ENCODE assay signal across 8 mouse cellular contexts in genomic region chr17:22360572-22360971, GRCm38 (mm10). TPM values are rescaled to one million over a fixed set of nuclear protein-coding genes. Genes with fewer than 3 reads are reported as not detected.
A peak's percentile ranks its signal among the peaks of the same experiment; 100 is the strongest.
DNase-seq lines count a peak whose midpoint lies in the region; ATAC-seq lines count a peak whose summit lies in the region.

No protein-coding gene starts in this region.

- H3K27ac ChIP-seq in kidney, embryonic 14.5 days (ENCODE audit: low read depth, low read length) = no peak overlapping the region
- H3K27ac ChIP-seq in hindbrain, embryonic 15.5 days (replicated peaks) = no peak overlapping the region
- no peak overlapping the region for H3K27ac ChIP-seq in midbrain, embryonic 15.5 days

- no peak for DNase-seq in kidney, postnatal 10 days
- DNase-seq in c-Kit-positive CD71-positive TER-119-positive erythroid progenitor cells, embryonic 14.5 days (ENCODE audit: low spot score) = peak; percentile 17
- DNase-seq in right cerebral cortex, postnatal 25 days = no peak
- no peak for DNase-seq in right cerebral cortex, adult 2 months (ENCODE audit: low spot score in 2 of 2)
- DNase-seq in gastrocnemius, postnatal 36 days = no peak

- intact Hi-C loops in gastrocnemius, postnatal 36 days (cut with DNase I) = no loop called here

- peak; percentile 5; the same call in 1 of the 2 replicates for ATAC-seq in kidney, embryonic 14.5 days (ENCODE audit: low FRiP score, low TSS enrichment)
- ATAC-seq in hindbrain, embryonic 15.5 days (ENCODE audit: low FRiP score, low read depth) = no peak
- peak; percentile 31 for ATAC-seq in midbrain, embryonic 15.5 days (replicated peaks)

- peaks cover 2% of the 10 kb centered on the region; the same call in 1 of the 2 replicates for H3K36me3 ChIP-seq in kidney, embryonic 14.5 days (ENCODE audit: control insufficient read depth, insufficient read depth, low read length)
- H3K36me3 ChIP-seq in hindbrain, embryonic 15.5 days = peaks cover 25% of the 10 kb centered on the region
- H3K36me3 ChIP-seq in midbrain, embryonic 15.5 days (replicated peaks) = 0 out of 2 replicates have a peak, but pooled peaks cover 7% of the 10 kb centered on the region

- H3K4me1 ChIP-seq in kidney, embryonic 14.5 days (ENCODE audit: control insufficient read depth, insufficient read depth, low read length) = no peaks in the 10 kb centered on the region
- H3K4me1 ChIP-seq in hindbrain, embryonic 15.5 days (replicated peaks) = peaks cover 18% of the 10 kb centered on the region
- peaks cover 17% of the 10 kb centered on the region for H3K4me1 ChIP-seq in midbrain, embryonic 15.5 days

- H3K4me2 ChIP-seq in kidney, embryonic 14.5 days (replicated peaks; ENCODE audit: low read depth, low read length) = peak overlapping the region; percentile 47
- H3K4me2 ChIP-seq in hindbrain, embryonic 15.5 days = peak overlapping the region; percentile 56
- H3K4me2 ChIP-seq in midbrain, embryonic 15.5 days = peak overlapping the region; percentile 65

- no peaks in the 10 kb centered on the region for H3K27me3 ChIP-seq in kidney, embryonic 14.5 days (ENCODE audit: control insufficient read depth, insufficient read depth, low read length)
- H3K27me3 ChIP-seq in hindbrain, embryonic 15.5 days = no peaks in the 10 kb centered on the region
- no peaks in the 10 kb centered on the region for H3K27me3 ChIP-seq in midbrain, embryonic 15.5 days (replicated peaks)

- H3K4me3 ChIP-seq in kidney, embryonic 14.5 days (ENCODE audit: low read length) = peak overlapping the region; percentile 58
- peak overlapping the region; percentile 65 for H3K4me3 ChIP-seq in hindbrain, embryonic 15.5 days
- H3K4me3 ChIP-seq in midbrain, embryonic 15.5 days = peak overlapping the region; percentile 62

- peaks cover 9% of the 10 kb centered on the region; the same call in 1 of the 2 replicates for H3K9me3 ChIP-seq in kidney, embryonic 14.5 days (ENCODE audit: control insufficient read depth, low read length)
- 0 out of 2 replicates have a peak, but pooled peaks cover 4% of the 10 kb centered on the region for H3K9me3 ChIP-seq in hindbrain, embryonic 15.5 days
- H3K9me3 ChIP-seq in midbrain, embryonic 15.5 days = peaks cover 3% of the 10 kb centered on the region; the same call in 1 of the 2 replicates

- H3K9ac ChIP-seq in kidney, embryonic 14.5 days (ENCODE audit: low read depth, low read length) = peak overlapping the region; percentile 60
- peak overlapping the region; percentile 69 for H3K9ac ChIP-seq in hindbrain, embryonic 15.5 days
- H3K9ac ChIP-seq in midbrain, embryonic 15.5 days = peak overlapping the region; percentile 61

- WGBS in kidney, embryonic 14.5 days = 32% methylated on average over 5 of the region's 5 CpGs
- WGBS in hindbrain, embryonic 15.5 days = 28% methylated on average over 5 of the region's 5 CpGs
- 34% methylated on average over 5 of the region's 5 CpGs for WGBS in midbrain, embryonic 15.5 days

RNA-seq across cellular contexts. Expression of gene Zfp944, which starts 0.6 kb away (rescaled TPM):
- polyA plus RNA-seq in kidney, embryonic 14.5 days (2014; fragmentation: Nextera tagmentation; extraction: Ambion mirVana) = 12.8 and 15.8 TPM in 2 replicates
- polyA plus RNA-seq in hindbrain, embryonic 15.5 days (2015; fragmentation: Nextera tagmentation; extraction: Ambion mirVana) = 13.1 and 13.8 TPM in 2 replicates
- 12.2 and 12.6 TPM in 2 replicates for polyA plus RNA-seq in midbrain, embryonic 15.5 days (2015; fragmentation: Nextera tagmentation; extraction: Ambion mirVana)
- total RNA-seq in gastrocnemius, postnatal 36 days (2021) = 1 to 10 TPM; 4.3 to 4.5 TPM

RNA-seq across cellular contexts. Expression of gene Zfp758, which starts 0.7 kb away (rescaled TPM):
- 9.2 and 9.7 TPM in 2 replicates for polyA plus RNA-seq in kidney, embryonic 14.5 days (2014; fragmentation: Nextera tagmentation; extraction: Ambion mirVana)
- 7.6 and 9.9 TPM in 2 replicates for polyA plus RNA-seq in hindbrain, embryonic 15.5 days (2015; fragmentation: Nextera tagmentation; extraction: Ambion mirVana)
- polyA plus RNA-seq in midbrain, embryonic 15.5 days (2015; fragmentation: Nextera tagmentation; extraction: Ambion mirVana) = 9.7 and 10.9 TPM in 2 replicates
- 1 to 10 TPM; 5.0 to 6.6 TPM for total RNA-seq in gastrocnemius, postnatal 36 days (2021)

RNA-seq across cellular contexts. Expression of gene CT030661.1, which starts 45.9 kb away (rescaled TPM):
- 13.0 and 15.2 TPM in 2 replicates for polyA plus RNA-seq in kidney, embryonic 14.5 days (2014; fragmentation: Nextera tagmentation; extraction: Ambion mirVana)
- polyA plus RNA-seq in hindbrain, embryonic 15.5 days (2015; fragmentation: Nextera tagmentation; extraction: Ambion mirVana) = 10.8 and 11.0 TPM in 2 replicates
- 9.9 and 12.4 TPM in 2 replicates for polyA plus RNA-seq in midbrain, embryonic 15.5 days (2015; fragmentation: Nextera tagmentation; extraction: Ambion mirVana)
- 1 to 10 TPM; 6.2 to 7.5 TPM for total RNA-seq in gastrocnemius, postnatal 36 days (2021)
